Mouse (Mus musculus): ENCODE measurements around the gene Rph3a. TPM values are rescaled to one million over a fixed set of nuclear protein-coding genes. Genes with fewer than 3 reads are reported as not detected.

Gene Rph3a
- polyA plus RNA-seq, 1 experiment: 1.3 TPM

DNA sequence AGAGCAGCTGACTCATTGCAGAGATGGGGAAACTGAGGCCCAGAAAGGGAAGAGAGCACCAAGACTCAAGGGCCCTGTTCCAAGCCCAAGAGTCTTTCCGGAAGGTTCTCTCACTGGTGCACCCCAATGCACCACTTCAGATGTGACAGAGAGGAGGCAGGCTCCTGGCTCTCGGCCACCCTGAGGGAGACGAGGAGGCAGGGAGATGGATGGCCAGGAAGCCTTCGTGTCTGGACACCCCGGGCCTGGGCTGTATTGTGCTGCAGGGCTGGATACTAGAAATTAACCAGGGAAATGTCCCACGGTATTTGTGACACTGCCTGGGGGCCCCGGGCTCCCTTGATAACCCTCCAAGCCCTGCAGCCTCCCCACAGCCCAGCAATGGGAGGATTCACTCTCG lies 2.8 kb downstream of the Rph3a start:
- Histone ChIP-seq H3K27ac (ENCODE audit: control insufficient read depth, insufficient read depth, low read depth, low read length) (no peak overlapping the region), H3K4me1 (ENCODE audit: control insufficient read depth, insufficient read depth, low read length) (peaks cover 3% of the 10 kb centered on the region), H3K4me3 (ENCODE audit: control insufficient read depth, low read depth, low read length) (no peak overlapping the region), H3K27me3 (ENCODE audit: control insufficient read depth, insufficient read depth, low read length) (no peaks in the 10 kb centered on the region), H3K36me3 (ENCODE audit: control insufficient read depth, insufficient read depth, low read length) (no peaks in the 10 kb centered on the region)
- TF ChIP-seq CTCF (IDR thresholded peaks at IDR 0.05; ENCODE audit: control insufficient read depth, insufficient read depth, insufficient replicate concordance, low read depth, low read length) (no peak), POLR2A (IDR thresholded peaks at IDR 0.05; ENCODE audit: control insufficient read depth, low read depth, low read length) (no peak)

DNA sequence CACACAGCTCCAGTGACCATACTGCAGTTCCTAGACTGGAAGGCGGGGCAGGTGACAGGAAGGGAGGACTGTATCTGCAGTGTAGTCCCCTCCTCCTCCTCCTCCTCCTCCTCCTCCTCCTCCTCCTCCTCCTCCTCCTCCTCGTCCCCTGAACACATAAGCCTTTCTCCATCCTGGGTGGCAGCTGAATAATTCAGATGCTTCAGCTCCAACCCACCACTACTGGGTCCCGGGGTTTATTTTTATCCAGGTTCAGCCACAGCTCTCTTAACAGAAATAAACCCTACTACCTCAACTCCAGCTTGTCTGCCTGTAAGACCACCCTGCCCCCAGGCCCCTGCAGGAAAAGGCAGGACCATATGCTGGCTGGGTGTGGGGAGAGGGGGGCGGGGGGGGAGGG lies 3.7 kb downstream of the Rph3a start:
- Histone ChIP-seq H3K36me3 (ENCODE audit: control insufficient read depth, insufficient read depth, low read length) (no peaks in the 10 kb centered on the region), H3K27me3 (ENCODE audit: control insufficient read depth, insufficient read depth, low read length) (no peaks in the 10 kb centered on the region), H3K4me1 (ENCODE audit: control insufficient read depth, insufficient read depth, low read length) (peaks cover 3% of the 10 kb centered on the region), H3K4me3 (ENCODE audit: control insufficient read depth, low read depth, low read length) (no peak overlapping the region), H3K27ac (ENCODE audit: control insufficient read depth, insufficient read depth, low read depth, low read length) (no peak overlapping the region)
- TF ChIP-seq POLR2A (IDR thresholded peaks at IDR 0.05; ENCODE audit: control insufficient read depth, low read depth, low read length): no peak
- TF ChIP-seq CTCF (IDR thresholded peaks at IDR 0.05; ENCODE audit: control insufficient read depth, insufficient read depth, insufficient replicate concordance, low read depth, low read length): no peak

DNA sequence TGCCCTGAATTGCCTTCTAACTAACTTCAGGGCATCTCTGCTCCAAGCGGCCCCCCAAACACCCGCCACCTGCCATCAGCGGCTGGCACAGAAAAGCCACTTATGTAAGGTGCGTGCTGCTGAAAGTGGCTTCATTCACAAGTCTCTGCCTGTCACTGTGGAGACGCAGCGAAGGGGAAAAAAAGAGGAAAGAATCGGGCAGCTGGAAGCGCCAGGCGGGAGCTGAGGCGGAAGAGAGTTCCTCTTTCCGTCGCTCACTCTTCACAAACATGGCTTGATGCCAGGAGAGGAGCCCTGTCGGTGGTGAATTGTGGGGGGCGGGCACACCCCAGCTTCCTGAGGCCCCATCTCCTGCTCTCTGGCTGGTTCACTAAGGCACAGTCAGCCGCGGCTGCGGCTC lies 6.1 kb downstream of the Rph3a start:
- peaks cover 5% of the 10 kb centered on the region for H3K4me1 ChIP-seq (ENCODE audit: control insufficient read depth, insufficient read depth, low read length)
- no peaks in the 10 kb centered on the region for H3K27me3 ChIP-seq (ENCODE audit: control insufficient read depth, insufficient read depth, low read length)
- H3K36me3 ChIP-seq (ENCODE audit: control insufficient read depth, insufficient read depth, low read length): no peaks in the 10 kb centered on the region
- H3K27ac ChIP-seq (ENCODE audit: control insufficient read depth, insufficient read depth, low read depth, low read length): no peak overlapping the region
- TF ChIP-seq POLR2A (IDR thresholded peaks at IDR 0.05; ENCODE audit: control insufficient read depth, low read depth, low read length): no peak
- TF ChIP-seq CTCF (IDR thresholded peaks at IDR 0.05; ENCODE audit: control insufficient read depth, insufficient read depth, insufficient replicate concordance, low read depth, low read length): no peak
- no peak overlapping the region for H3K4me3 ChIP-seq (ENCODE audit: control insufficient read depth, low read depth, low read length)

DNA sequence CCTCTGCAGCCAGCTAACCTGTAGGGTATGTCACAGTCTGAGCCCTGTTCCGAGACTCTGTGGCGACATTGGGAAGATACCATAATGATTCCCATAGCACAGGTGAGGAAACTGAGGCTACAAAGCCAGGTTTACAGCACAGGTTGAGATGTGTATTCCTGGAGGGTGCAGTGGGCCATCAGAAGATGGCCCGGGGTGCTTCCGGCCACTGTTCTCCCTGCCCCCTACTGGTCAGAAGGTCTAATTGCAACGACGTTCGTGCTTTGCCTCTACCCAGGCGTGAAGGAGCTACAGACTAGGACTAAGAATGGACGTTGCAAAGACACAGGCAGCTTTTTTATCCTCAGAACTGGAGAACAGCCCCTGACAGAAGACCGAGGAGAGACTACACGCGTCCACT lies 10.3 kb downstream of the Rph3a start:
- TF ChIP-seq POLR2A (IDR thresholded peaks at IDR 0.05; ENCODE audit: control insufficient read depth, low read depth, low read length): no peak
- peak; percentile 80; the same call in 1 of the 2 replicates for TF ChIP-seq CTCF (IDR thresholded peaks at IDR 0.05; ENCODE audit: control insufficient read depth, insufficient read depth, insufficient replicate concordance, low read depth, low read length)
- no peak overlapping the region for H3K27ac ChIP-seq (ENCODE audit: control insufficient read depth, insufficient read depth, low read depth, low read length)
- no peaks in the 10 kb centered on the region for H3K36me3 ChIP-seq (ENCODE audit: control insufficient read depth, insufficient read depth, low read length)
- peaks cover 5% of the 10 kb centered on the region for H3K4me1 ChIP-seq (ENCODE audit: control insufficient read depth, insufficient read depth, low read length)
- no peak overlapping the region for H3K4me3 ChIP-seq (ENCODE audit: control insufficient read depth, low read depth, low read length)
- no peaks in the 10 kb centered on the region for H3K27me3 ChIP-seq (ENCODE audit: control insufficient read depth, insufficient read depth, low read length)

DNA sequence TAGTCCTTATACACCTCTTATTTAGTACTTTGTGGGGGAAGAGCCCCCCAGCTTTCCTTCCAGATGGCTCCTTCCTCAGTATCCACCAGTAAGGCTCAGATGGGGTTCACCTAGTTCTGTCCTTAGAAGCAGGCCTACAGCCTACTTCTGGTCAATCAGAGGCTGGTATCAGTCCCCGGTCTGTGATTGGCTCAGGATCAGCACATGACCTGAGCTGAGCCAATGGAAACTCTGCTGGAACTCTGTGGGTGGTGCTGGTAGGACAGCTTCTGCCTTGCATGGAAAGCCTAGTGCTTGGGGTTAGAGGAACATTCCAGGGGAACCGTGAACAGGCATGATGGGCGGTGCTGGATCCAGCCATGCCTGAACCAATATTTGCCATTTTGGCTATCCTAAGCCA lies 21.5 kb downstream of the Rph3a start:
- no peaks in the 10 kb centered on the region for H3K4me1 ChIP-seq (ENCODE audit: control insufficient read depth, insufficient read depth, low read length)
- H3K36me3 ChIP-seq (ENCODE audit: control insufficient read depth, insufficient read depth, low read length): no peaks in the 10 kb centered on the region
- no peak overlapping the region for H3K4me3 ChIP-seq (ENCODE audit: control insufficient read depth, low read depth, low read length)
- no peak for TF ChIP-seq POLR2A (IDR thresholded peaks at IDR 0.05; ENCODE audit: control insufficient read depth, low read depth, low read length)
- 0 out of 2 replicates have a peak, but pooled peaks have one; percentile 8 for TF ChIP-seq CTCF (IDR thresholded peaks at IDR 0.05; ENCODE audit: control insufficient read depth, insufficient read depth, insufficient replicate concordance, low read depth, low read length)
- H3K27me3 ChIP-seq (ENCODE audit: control insufficient read depth, insufficient read depth, low read length): no peaks in the 10 kb centered on the region
- no peak overlapping the region for H3K27ac ChIP-seq (ENCODE audit: control insufficient read depth, insufficient read depth, low read depth, low read length)

DNA sequence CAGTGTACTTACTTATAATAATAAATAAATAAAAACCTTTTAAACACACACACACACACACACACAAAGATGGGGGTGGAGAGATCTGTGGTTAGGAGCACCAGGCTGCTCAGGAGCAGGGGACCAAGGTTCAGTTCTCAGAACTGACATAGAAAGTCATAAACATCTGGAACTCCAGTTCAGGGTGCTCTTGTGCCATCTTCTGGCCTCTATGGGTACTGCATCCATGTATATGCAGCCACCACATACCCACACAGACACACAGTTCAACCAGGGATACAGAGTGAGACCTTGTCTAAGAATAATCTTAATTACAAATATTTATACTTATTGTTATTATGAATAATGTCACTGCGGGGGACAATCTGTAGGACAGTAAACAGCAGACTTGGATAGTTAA lies 26.9 kb downstream of the Rph3a start:
- Histone ChIP-seq H3K27me3 (ENCODE audit: control insufficient read depth, insufficient read depth, low read length) (no peaks in the 10 kb centered on the region), H3K27ac (ENCODE audit: control insufficient read depth, insufficient read depth, low read depth, low read length) (no peak overlapping the region), H3K36me3 (ENCODE audit: control insufficient read depth, insufficient read depth, low read length) (no peaks in the 10 kb centered on the region), H3K4me3 (ENCODE audit: control insufficient read depth, low read depth, low read length) (no peak overlapping the region), H3K4me1 (ENCODE audit: control insufficient read depth, insufficient read depth, low read length) (peaks cover 3% of the 10 kb centered on the region)
- TF ChIP-seq CTCF (IDR thresholded peaks at IDR 0.05; ENCODE audit: control insufficient read depth, insufficient read depth, insufficient replicate concordance, low read depth, low read length) (no peak), POLR2A (IDR thresholded peaks at IDR 0.05; ENCODE audit: control insufficient read depth, low read depth, low read length) (no peak)

DNA sequence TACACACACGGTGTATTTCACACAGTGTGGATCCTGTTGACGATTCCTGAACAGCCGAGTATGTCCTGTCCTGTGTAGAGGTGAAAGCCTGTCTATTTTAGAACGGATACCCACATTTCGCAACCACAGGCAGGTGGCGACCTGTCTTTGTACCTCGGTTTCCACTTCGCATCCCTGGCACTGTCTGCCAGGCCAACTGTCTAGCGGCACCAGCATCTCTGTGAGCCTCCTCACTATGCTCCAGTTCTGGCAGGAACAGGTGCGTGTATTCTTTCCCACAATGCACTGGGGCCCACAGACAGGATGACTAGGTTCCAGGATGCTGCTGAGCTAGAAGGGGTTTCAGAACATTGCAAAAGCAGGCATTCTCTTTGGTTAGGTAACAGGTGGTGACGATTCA lies 28.7 kb downstream of the Rph3a start:
- Histone ChIP-seq H3K4me1 (ENCODE audit: control insufficient read depth, insufficient read depth, low read length) (peaks cover 3% of the 10 kb centered on the region), H3K27ac (ENCODE audit: control insufficient read depth, insufficient read depth, low read depth, low read length) (no peak overlapping the region), H3K36me3 (ENCODE audit: control insufficient read depth, insufficient read depth, low read length) (no peaks in the 10 kb centered on the region), H3K4me3 (ENCODE audit: control insufficient read depth, low read depth, low read length) (no peak overlapping the region; the same call in 1 of the 2 replicates), H3K27me3 (ENCODE audit: control insufficient read depth, insufficient read depth, low read length) (no peaks in the 10 kb centered on the region)
- TF ChIP-seq POLR2A (IDR thresholded peaks at IDR 0.05; ENCODE audit: control insufficient read depth, low read depth, low read length) (no peak), CTCF (IDR thresholded peaks at IDR 0.05; ENCODE audit: control insufficient read depth, insufficient read depth, insufficient replicate concordance, low read depth, low read length) (no peak)

DNA sequence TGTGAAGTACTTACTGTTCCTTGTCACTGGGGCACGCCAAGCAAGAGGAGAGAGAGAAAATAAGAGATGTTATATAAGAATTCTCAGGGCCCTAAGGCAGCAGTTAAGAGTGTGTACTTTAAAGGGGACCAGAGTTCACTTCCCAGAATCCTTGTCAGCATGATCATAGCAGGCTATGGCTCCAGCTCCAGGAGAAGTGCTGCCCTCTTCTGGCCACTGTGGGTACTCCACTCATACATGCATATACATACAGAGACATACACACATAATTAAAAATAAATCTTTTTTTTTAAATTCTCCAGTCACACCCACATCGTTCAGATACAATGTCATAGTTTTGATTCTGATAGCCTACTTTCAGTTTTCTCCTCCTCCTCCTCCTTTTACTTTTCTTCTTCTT lies 29.8 kb downstream of the Rph3a start:
- Histone ChIP-seq H3K4me1 (ENCODE audit: control insufficient read depth, insufficient read depth, low read length) (peaks cover 3% of the 10 kb centered on the region), H3K36me3 (ENCODE audit: control insufficient read depth, insufficient read depth, low read length) (no peaks in the 10 kb centered on the region), H3K4me3 (ENCODE audit: control insufficient read depth, low read depth, low read length) (no peak overlapping the region), H3K27me3 (ENCODE audit: control insufficient read depth, insufficient read depth, low read length) (no peaks in the 10 kb centered on the region), H3K27ac (ENCODE audit: control insufficient read depth, insufficient read depth, low read depth, low read length) (no peak overlapping the region)
- TF ChIP-seq POLR2A (IDR thresholded peaks at IDR 0.05; ENCODE audit: control insufficient read depth, low read depth, low read length) (no peak), CTCF (IDR thresholded peaks at IDR 0.05; ENCODE audit: control insufficient read depth, insufficient read depth, insufficient replicate concordance, low read depth, low read length) (peak; percentile 61; the same call in 1 of the 2 replicates)

All from testis, adult 2 months (tissue).